Mouse (Mus musculus): ENCODE results near the gene Klrg1. TPM values are rescaled to one million over a fixed set of nuclear protein-coding genes. Genes with fewer than 3 reads are reported as not detected.

Klrg1 gene
- polyA plus RNA-seq, 1 experiment from 2014 or later: not detected

DNA sequence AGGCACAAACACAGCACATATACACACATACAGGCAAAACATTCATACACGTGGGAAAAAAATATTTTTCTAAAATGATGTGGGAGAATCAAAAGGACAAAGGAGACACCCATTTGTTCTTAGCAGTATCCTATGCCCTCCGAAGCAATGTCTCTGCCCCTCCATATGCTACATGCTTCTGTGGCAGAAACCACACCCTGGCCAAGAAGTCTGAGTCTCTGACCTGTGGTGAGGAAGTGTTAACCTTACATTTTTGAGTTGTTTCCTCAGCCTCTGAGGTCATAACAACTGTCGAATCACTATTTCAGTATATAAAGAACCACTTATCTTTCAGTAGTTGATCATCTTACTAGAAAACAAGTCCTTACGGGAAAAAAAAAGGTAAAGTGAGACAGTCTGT is 20.0 kb upstream of the Klrg1 start:
- Histone ChIP-seq H3K4me3 (replicated peaks) (no peak overlapping the region), H3K9ac (no peak overlapping the region), H3K27me3 (replicated peaks) (no peaks in the 10 kb centered on the region), H3K4me1 (no peaks in the 10 kb centered on the region), H3K36me3 (no peaks in the 10 kb centered on the region), H3K9me3 (no peaks in the 10 kb centered on the region), H3K4me2 (no peak overlapping the region), H3K27ac (no peak overlapping the region)
- no peak for ATAC-seq (ENCODE audit: insufficient read depth, low FRiP score, low read depth)
- WGBS: 71% methylated on average over 4 of the region's 4 CpGs

DNA sequence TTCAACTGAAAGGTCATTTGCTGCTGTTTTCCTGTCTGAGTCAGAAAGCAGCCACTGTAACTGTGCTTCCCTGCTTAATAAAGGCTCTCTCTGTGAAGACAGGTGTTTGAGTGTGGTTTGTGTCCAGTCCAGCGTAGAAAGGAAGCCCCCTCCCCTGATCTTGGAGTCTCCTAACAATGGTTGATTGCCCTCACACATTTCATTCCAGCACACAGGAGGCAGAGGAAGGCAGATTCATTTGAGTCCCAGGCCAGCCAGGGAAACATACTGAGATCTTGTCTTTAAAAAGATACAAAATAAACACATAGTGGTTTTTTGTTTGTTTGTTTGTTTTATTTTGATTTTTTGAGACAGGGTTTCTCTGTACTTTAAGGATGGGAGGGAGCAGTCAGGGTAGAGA is 19.4 kb upstream of the Klrg1 start:
- WGBS: 68% methylated on average over 1 of the region's 1 CpGs
- H3K4me1 ChIP-seq: no peaks in the 10 kb centered on the region
- H3K27me3 ChIP-seq (replicated peaks): no peaks in the 10 kb centered on the region
- H3K9ac ChIP-seq: no peak overlapping the region
- no peaks in the 10 kb centered on the region for H3K36me3 ChIP-seq
- no peak overlapping the region for H3K4me2 ChIP-seq
- no peak overlapping the region for H3K4me3 ChIP-seq (replicated peaks)
- H3K27ac ChIP-seq: no peak overlapping the region
- no peaks in the 10 kb centered on the region for H3K9me3 ChIP-seq
- ATAC-seq (ENCODE audit: insufficient read depth, low FRiP score, low read depth): no peak

DNA sequence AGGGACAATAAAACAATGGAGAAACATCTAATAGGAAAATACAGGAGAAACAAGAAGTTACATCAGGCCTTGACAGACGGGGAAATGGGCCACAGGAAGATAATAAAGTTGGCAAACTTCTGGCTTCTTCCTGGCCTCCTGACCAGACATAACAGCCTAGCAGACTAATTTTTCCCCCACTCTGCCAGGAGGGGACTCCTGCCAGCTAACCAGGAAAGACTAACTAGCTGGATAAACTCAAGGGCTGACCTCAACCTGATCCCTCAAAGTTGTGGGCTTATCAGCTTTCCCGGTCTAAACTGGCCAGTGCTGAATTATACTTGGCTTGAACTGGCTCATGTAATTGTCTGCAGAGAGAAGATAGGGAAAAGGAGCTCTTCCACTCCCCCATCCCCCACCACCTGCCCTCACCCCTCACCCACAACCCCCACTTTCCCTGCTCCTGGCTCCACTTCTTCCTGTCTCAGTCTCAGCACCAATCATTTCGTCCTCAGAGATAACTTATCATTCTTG is 17.0 kb upstream of the Klrg1 start:
- Histone ChIP-seq H3K4me1 (no peaks in the 10 kb centered on the region), H3K27ac (no peak overlapping the region), H3K27me3 (replicated peaks) (no peaks in the 10 kb centered on the region), H3K9me3 (no peaks in the 10 kb centered on the region), H3K4me2 (no peak overlapping the region), H3K36me3 (no peaks in the 10 kb centered on the region), H3K9ac (no peak overlapping the region), H3K4me3 (replicated peaks) (no peak overlapping the region)
- 42% methylated on average over 3 of the region's 3 CpGs for WGBS
- no peak for ATAC-seq (ENCODE audit: insufficient read depth, low FRiP score, low read depth)

DNA sequence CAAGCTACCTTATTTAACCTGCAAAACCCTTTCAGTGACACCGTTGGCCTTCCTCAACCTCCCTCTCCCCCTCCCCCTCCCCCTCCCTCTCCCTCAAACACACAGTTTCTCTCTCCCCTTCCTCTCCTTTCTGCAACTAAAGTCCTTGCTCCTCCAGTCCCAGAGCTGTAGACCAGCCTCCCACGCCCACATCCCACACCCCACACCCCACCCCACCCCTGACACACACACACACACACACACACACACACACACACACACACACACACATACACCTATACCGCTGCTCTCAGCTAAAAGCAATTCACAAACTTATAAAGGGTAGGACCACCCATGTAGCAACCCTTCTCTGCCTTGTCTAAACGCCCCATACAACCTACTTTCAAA is 15.5 kb upstream of the Klrg1 start:
- H3K27ac ChIP-seq: no peak overlapping the region
- H3K9me3 ChIP-seq: no peaks in the 10 kb centered on the region
- 49% methylated on average over 4 of the region's 4 CpGs for WGBS
- no peak for ATAC-seq (ENCODE audit: insufficient read depth, low FRiP score, low read depth)
- no peak overlapping the region for H3K4me3 ChIP-seq (replicated peaks)
- H3K9ac ChIP-seq: no peak overlapping the region
- H3K27me3 ChIP-seq (replicated peaks): no peaks in the 10 kb centered on the region
- H3K4me1 ChIP-seq: no peaks in the 10 kb centered on the region
- no peaks in the 10 kb centered on the region for H3K36me3 ChIP-seq
- H3K4me2 ChIP-seq: no peak overlapping the region

DNA sequence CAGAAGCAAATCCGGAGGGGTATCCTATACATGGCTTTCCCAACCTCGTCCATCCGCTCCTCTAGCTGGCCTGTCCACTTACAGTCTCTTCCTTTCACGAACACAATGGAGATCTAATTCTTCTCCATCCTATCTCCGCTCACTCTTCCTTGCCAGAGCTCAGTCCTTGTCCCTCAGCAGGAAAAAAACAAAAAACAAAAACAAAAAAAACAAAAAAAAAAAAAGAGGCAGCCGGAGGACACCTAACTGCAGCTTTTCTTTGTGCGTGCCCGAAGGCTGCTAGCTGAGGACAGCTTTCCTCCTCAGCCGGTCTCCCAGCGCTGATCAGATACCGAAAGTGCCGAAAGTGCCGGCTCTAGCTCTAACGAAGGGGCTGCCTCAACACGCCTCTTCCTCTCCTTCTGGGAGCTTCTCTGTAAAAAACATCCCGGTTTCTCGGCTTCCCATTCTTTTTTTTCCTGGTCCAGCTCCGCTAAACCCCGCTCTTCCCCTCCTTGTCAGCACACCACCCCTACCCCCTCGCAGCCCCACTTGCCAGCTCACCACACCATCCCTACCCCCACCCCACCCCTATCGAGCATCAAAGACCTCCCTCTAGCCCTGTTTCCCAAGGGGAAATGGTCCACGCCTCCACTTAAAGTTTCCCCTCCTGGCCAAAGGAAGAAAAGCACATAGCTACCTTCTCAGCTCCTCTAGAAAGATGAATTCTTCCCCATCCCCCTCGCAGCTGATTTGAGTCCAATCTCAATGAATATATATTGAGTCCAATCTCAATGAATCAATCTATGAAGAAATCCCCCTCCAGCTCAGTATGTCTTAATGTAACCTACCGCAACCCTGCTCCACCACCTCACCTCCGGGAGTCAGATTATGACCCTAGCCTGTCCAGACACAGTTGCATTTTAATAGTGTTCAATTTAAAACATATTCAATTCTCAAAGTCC is 14.9 kb upstream of the Klrg1 start:
- H3K4me2 ChIP-seq: peak overlapping the region; percentile 67
- no peaks in the 10 kb centered on the region for H3K36me3 ChIP-seq
- H3K9me3 ChIP-seq: no peaks in the 10 kb centered on the region
- H3K4me1 ChIP-seq: no peaks in the 10 kb centered on the region
- peak overlapping the region; percentile 24; the same call in 1 of the 2 replicates for H3K9ac ChIP-seq
- H3K27me3 ChIP-seq (replicated peaks): no peaks in the 10 kb centered on the region
- ATAC-seq (ENCODE audit: insufficient read depth, low FRiP score, low read depth): peak; percentile 40; the same call in 1 of the 2 replicates
- 6% methylated on average over 25 of the region's 25 CpGs for WGBS
- H3K4me3 ChIP-seq (replicated peaks): peak overlapping the region; percentile 49
- H3K27ac ChIP-seq: peak overlapping the region; percentile 16; the same call in 1 of the 2 replicates

DNA sequence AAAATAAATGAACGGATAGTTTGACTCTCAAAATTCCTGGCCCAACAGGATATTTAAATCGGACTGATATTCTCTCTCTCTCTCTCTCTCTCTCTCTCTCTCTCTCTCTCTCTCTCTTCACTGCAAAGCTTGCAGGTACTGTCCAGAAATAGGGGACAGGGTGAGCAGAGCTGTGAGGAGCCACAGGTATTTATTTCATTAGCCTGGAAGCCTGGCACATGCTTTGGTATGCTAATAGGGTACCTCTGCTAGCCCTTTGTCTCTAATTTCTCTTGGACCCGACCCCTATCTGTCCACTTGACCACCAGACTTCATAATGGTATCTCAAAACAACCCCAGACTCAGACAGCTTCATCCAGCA is 14.2 kb upstream of the Klrg1 start:
- peak overlapping the region; percentile 67 for H3K4me2 ChIP-seq
- WGBS: 22% methylated on average over 3 of the region's 3 CpGs
- H3K27ac ChIP-seq: no peak overlapping the region
- ATAC-seq (ENCODE audit: insufficient read depth, low FRiP score, low read depth): no peak
- peak overlapping the region; percentile 49 for H3K4me3 ChIP-seq (replicated peaks)
- no peaks in the 10 kb centered on the region for H3K36me3 ChIP-seq
- no peaks in the 10 kb centered on the region for H3K27me3 ChIP-seq (replicated peaks)
- no peak overlapping the region for H3K9ac ChIP-seq
- H3K4me1 ChIP-seq: no peaks in the 10 kb centered on the region
- no peaks in the 10 kb centered on the region for H3K9me3 ChIP-seq

DNA sequence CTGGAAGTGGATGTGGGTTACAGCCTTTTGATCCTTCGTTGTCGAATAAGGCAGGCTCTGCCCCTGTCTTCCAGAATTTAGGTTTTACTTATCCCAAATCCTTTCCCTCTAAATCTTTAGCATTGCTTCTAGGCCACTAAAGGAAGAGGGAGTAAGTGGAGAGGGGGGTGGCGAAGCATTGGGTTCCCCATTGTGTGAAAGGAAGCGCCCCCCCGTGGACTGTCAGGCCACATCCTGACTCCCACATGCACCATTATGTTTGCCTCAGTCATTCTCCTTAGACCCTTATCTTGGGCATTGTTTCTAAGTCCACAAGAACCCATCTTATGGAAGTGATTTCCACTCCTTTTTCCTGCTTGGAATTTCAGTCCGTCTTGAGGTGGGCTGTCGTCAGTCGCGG is 12.6 kb upstream of the Klrg1 start:
- no peak overlapping the region for H3K27ac ChIP-seq
- no peak overlapping the region for H3K9ac ChIP-seq
- H3K4me2 ChIP-seq: no peak overlapping the region
- 55% methylated on average over 9 of the region's 9 CpGs for WGBS
- no peaks in the 10 kb centered on the region for H3K4me1 ChIP-seq
- H3K36me3 ChIP-seq: no peaks in the 10 kb centered on the region
- H3K27me3 ChIP-seq (replicated peaks): no peaks in the 10 kb centered on the region
- H3K4me3 ChIP-seq (replicated peaks): no peak overlapping the region
- no peak for ATAC-seq (ENCODE audit: insufficient read depth, low FRiP score, low read depth)
- no peaks in the 10 kb centered on the region for H3K9me3 ChIP-seq

DNA sequence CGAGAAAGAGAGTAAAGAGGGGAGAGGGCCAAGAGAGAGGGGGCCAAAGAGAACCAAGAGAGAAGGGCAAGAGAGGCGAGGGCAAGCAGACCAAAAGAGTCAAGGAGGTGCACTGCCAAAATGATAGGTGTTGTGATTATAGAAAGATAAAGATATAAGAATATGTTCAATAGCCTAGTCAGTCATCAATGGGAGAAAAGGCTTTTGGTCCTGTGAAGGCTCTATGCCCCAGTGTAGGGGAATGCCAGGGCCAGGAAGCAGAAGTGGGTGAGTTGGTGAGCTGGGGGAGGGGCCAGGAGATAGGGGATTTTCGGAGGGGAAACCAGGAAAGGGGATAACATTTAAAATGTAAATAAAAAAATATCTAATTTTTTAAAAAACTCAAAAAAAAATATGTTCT is 11.6 kb upstream of the Klrg1 start:
- WGBS: 72% methylated on average over 3 of the region's 3 CpGs
- H3K9ac ChIP-seq: no peak overlapping the region
- H3K27ac ChIP-seq: no peak overlapping the region
- no peak for ATAC-seq (ENCODE audit: insufficient read depth, low FRiP score, low read depth)
- no peaks in the 10 kb centered on the region for H3K9me3 ChIP-seq
- H3K27me3 ChIP-seq (replicated peaks): no peaks in the 10 kb centered on the region
- H3K4me2 ChIP-seq: no peak overlapping the region
- no peaks in the 10 kb centered on the region for H3K36me3 ChIP-seq
- no peak overlapping the region for H3K4me3 ChIP-seq (replicated peaks)
- no peaks in the 10 kb centered on the region for H3K4me1 ChIP-seq

DNA sequence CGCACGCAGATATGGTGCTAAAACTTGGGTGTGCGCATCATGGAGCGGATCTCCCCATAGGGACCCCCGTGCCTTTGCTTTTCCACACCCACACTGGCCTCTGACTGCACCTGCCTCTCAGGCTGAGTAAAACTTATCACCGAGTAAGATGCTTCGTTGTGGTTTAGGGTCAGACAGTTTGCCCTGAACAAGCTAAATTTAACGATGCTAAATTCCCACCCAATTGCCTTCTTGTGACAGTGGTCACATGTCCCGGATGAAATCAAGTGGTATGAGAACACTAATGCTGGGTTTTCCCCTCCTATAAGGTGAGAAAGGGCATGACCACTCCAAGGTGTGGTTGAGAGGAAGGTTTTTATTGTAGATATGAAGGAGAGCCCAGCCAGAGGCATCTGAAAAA is 11.1 kb upstream of the Klrg1 start:
- no peaks in the 10 kb centered on the region for H3K36me3 ChIP-seq
- no peaks in the 10 kb centered on the region for H3K9me3 ChIP-seq
- no peaks in the 10 kb centered on the region for H3K27me3 ChIP-seq (replicated peaks)
- no peak overlapping the region for H3K4me2 ChIP-seq
- ATAC-seq (ENCODE audit: insufficient read depth, low FRiP score, low read depth): no peak
- no peak overlapping the region for H3K9ac ChIP-seq
- H3K27ac ChIP-seq: no peak overlapping the region
- H3K4me1 ChIP-seq: no peaks in the 10 kb centered on the region
- WGBS: 83% methylated on average over 9 of the region's 9 CpGs
- H3K4me3 ChIP-seq (replicated peaks): no peak overlapping the region

DNA sequence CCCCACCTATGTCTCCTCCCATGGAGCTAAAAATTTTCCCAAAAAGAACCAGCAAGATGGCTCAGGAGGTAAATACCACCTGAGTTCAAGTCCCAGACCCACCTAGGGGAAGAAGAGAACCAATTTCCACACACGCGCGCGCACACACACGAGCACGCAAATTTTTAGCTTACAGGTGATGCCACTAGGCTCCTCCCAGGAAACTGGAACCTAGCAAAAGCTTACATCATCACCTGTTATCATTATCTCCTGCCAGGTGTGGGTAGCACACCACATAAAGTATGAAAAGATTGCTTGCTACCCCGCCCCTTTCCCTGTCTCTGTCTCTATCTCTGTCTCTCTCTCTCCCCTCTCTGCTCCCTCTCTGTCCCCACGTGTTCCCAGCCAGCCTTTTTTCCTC is 10.4 kb upstream of the Klrg1 start:
- Histone ChIP-seq H3K27me3 (replicated peaks) (no peaks in the 10 kb centered on the region), H3K27ac (no peak overlapping the region), H3K4me2 (no peak overlapping the region), H3K36me3 (no peaks in the 10 kb centered on the region), H3K9ac (no peak overlapping the region), H3K4me3 (replicated peaks) (no peak overlapping the region), H3K9me3 (no peaks in the 10 kb centered on the region), H3K4me1 (no peaks in the 10 kb centered on the region)
- ATAC-seq (ENCODE audit: insufficient read depth, low FRiP score, low read depth): no peak
- 89% methylated on average over 8 of the region's 8 CpGs for WGBS

DNA sequence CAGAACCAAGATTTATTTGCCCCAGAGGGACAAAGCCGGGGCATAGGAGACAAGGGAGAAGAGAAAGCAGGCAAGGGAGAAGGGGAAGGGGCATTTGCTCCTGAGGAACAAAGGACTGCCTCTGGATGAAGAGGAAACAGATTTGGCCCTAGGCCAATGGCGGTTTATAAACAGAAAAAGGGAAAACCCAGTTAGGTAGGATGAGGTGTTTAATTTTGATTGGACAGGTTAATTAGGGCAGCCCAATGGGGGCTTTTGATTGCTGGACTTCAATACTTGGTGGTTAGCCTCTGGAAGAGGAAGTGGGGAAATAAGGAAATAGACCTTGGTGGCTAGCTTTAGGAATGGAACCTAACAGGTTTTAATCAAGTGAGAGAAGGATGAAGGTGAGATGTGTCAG is 9.5 kb upstream of the Klrg1 start:
- Histone ChIP-seq H3K27me3 (replicated peaks) (no peaks in the 10 kb centered on the region), H3K36me3 (no peaks in the 10 kb centered on the region), H3K4me2 (no peak overlapping the region), H3K4me1 (no peaks in the 10 kb centered on the region), H3K4me3 (replicated peaks) (no peak overlapping the region), H3K9ac (no peak overlapping the region), H3K9me3 (no peaks in the 10 kb centered on the region), H3K27ac (no peak overlapping the region)
- no peak for ATAC-seq (ENCODE audit: insufficient read depth, low FRiP score, low read depth)
- 55% methylated on average over 2 of the region's 2 CpGs for WGBS

DNA sequence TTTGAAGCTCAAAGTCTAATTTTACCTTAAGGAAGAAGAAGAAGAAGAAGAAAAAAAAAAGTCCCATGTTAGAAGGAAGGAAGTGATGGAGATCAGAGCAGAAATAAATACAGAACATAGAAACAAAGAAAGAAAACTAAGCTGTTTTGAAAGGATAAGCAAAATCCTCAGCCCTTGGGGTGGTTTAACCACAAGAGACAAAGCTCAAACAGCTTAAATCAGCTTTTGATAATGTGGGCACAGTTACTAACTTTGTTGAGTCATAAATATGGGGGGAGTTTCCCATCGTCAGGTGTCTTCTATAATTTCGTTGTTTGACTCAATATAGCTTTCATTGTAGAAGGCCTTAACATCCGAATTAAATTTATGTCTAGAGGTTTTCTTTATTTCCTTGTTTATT is 9.1 kb upstream of the Klrg1 start:
- Histone ChIP-seq H3K4me1 (no peaks in the 10 kb centered on the region), H3K27ac (no peak overlapping the region), H3K4me2 (no peak overlapping the region), H3K9me3 (no peaks in the 10 kb centered on the region), H3K27me3 (replicated peaks) (no peaks in the 10 kb centered on the region), H3K9ac (no peak overlapping the region), H3K36me3 (no peaks in the 10 kb centered on the region), H3K4me3 (replicated peaks) (no peak overlapping the region)
- ATAC-seq (ENCODE audit: insufficient read depth, low FRiP score, low read depth): no peak
- WGBS: 67% methylated on average over 3 of the region's 3 CpGs

All from stomach, embryonic 15.5 days (tissue).